Mouse (Mus musculus): ENCODE data around the gene Fbxl2. TPM values are rescaled to one million over a fixed set of nuclear protein-coding genes. Genes with fewer than 3 reads are reported as not detected.

The Fbxl2 gene
- polyA plus RNA-seq, 1 experiment from 2014 or later, result 8.5 TPM

GRCm38 (mm10) chr9:113939063-113939850 lies 106.7 kb downstream of the Fbxl2 start:
- Histone ChIP-seq H3K27me3 (no peaks in the 10 kb centered on the region), H3K4me1 (0 out of 2 replicates have a peak, but pooled peaks cover 12% of the 10 kb centered on the region), H3K9me3 (replicated peaks) (no peaks in the 10 kb centered on the region), H3K36me3 (no peaks in the 10 kb centered on the region), H3K9ac (no peak overlapping the region), H3K4me2 (replicated peaks) (no peak overlapping the region), H3K4me3 (replicated peaks) (no peak overlapping the region), H3K27ac (replicated peaks) (no peak overlapping the region)
- ATAC-seq (ENCODE audit: insufficient number of reproducible peaks, low FRiP score, low TSS enrichment, low read depth), result no peak
- WGBS, result 81% methylated on average over 9 of the region's 9 CpGs

- Histone ChIP-seq H3K4me2 (replicated peaks) (no peak overlapping the region), H3K27me3 (no peaks in the 10 kb centered on the region), H3K4me1 (peaks cover 27% of the 10 kb centered on the region), H3K9ac (no peak overlapping the region), H3K36me3 (no peaks in the 10 kb centered on the region), H3K27ac (replicated peaks) (no peak overlapping the region), H3K9me3 (replicated peaks) (no peaks in the 10 kb centered on the region), H3K4me3 (replicated peaks) (no peak overlapping the region)
- no peak for ATAC-seq (ENCODE audit: insufficient number of reproducible peaks, low FRiP score, low TSS enrichment, low read depth)
- WGBS, result 72% methylated on average over 5 of the region's 5 CpGs
These were observed 110.4 kb downstream of the Fbxl2 start for GRCm38 (mm10) chr9:113935638-113936037.

- no peak for ATAC-seq (ENCODE audit: insufficient number of reproducible peaks, low FRiP score, low TSS enrichment, low read depth)
- Histone ChIP-seq H3K27ac (replicated peaks) (0 out of 2 replicates have a peak overlapping the region, but pooled peaks have one; percentile 89), H3K27me3 (no peaks in the 10 kb centered on the region), H3K4me2 (replicated peaks) (peak overlapping the region; percentile 71), H3K9me3 (replicated peaks) (no peaks in the 10 kb centered on the region), H3K4me1 (peaks cover 29% of the 10 kb centered on the region), H3K36me3 (no peaks in the 10 kb centered on the region), H3K9ac (peak overlapping the region; percentile 89), H3K4me3 (replicated peaks) (peak overlapping the region; percentile 97)
- 16% methylated on average over 11 of the region's 11 CpGs for WGBS
These were observed 113.5 kb downstream of the Fbxl2 start for GRCm38 (mm10) chr9:113932501-113932900.

- H3K27ac ChIP-seq (replicated peaks), result peak overlapping the region; percentile 89
- H3K27me3 ChIP-seq, result no peaks in the 10 kb centered on the region
- no peaks in the 10 kb centered on the region for H3K9me3 ChIP-seq (replicated peaks)
- H3K4me3 ChIP-seq (replicated peaks), result peak overlapping the region; percentile 97
- no peak for ATAC-seq (ENCODE audit: insufficient number of reproducible peaks, low FRiP score, low TSS enrichment, low read depth)
- WGBS, result 2% methylated on average over 8 of the region's 8 CpGs
- no peaks in the 10 kb centered on the region for H3K36me3 ChIP-seq
- H3K4me2 ChIP-seq (replicated peaks), result peak overlapping the region; percentile 71
- peak overlapping the region; percentile 89 for H3K9ac ChIP-seq
- H3K4me1 ChIP-seq, result peaks cover 29% of the 10 kb centered on the region
These were observed 113.9 kb downstream of the Fbxl2 start for GRCm38 (mm10) chr9:113932100-113932470.

- WGBS, result under 1% methylated on average over 64 of the region's 91 CpGs
- peak overlapping the region; percentile 71 for H3K4me2 ChIP-seq (replicated peaks)
- H3K4me1 ChIP-seq, result peaks cover 29% of the 10 kb centered on the region
- peak overlapping the region; percentile 89 for H3K9ac ChIP-seq
- peak overlapping the region; percentile 97 for H3K4me3 ChIP-seq (replicated peaks)
- peak overlapping the region; percentile 89 for H3K27ac ChIP-seq (replicated peaks)
- no peaks in the 10 kb centered on the region for H3K9me3 ChIP-seq (replicated peaks)
- H3K36me3 ChIP-seq, result no peaks in the 10 kb centered on the region
- ATAC-seq (ENCODE audit: insufficient number of reproducible peaks, low FRiP score, low TSS enrichment, low read depth), result no peak
- no peaks in the 10 kb centered on the region for H3K27me3 ChIP-seq
These were observed 114.5 kb downstream of the Fbxl2 start for GRCm38 (mm10) chr9:113931375-113932099.

GRCm38 (mm10) chr9:113930534-113931374 lies 115.2 kb downstream of the Fbxl2 start, which contains the start of gene Ubp1:
Gene Ubp1 (plus strand): TSS chr9:113930934.
- under 1% methylated on average over 62 of the region's 86 CpGs for WGBS
- Histone ChIP-seq H3K27ac (replicated peaks) (peak within 1 kb of the TSS; percentile 89), H3K9ac (peak within 1 kb of the TSS; percentile 89), H3K27me3 (no peaks in the 10 kb centered on the region), H3K4me3 (replicated peaks) (peak within 1 kb of the TSS; percentile 97), H3K36me3 (no peaks in the 10 kb centered on the region), H3K4me1 (peaks cover 23% of the 10 kb centered on the region), H3K4me2 (replicated peaks) (peak within 1 kb of the TSS; percentile 71), H3K9me3 (replicated peaks) (no peaks in the 10 kb centered on the region)
- ATAC-seq (ENCODE audit: insufficient number of reproducible peaks, low FRiP score, low TSS enrichment, low read depth), result peak; percentile 98

GRCm38 (mm10) chr9:113929676-113930075 lies 116.3 kb downstream of the Fbxl2 start:
- Histone ChIP-seq H3K36me3 (peaks cover 2% of the 10 kb centered on the region; the same call in 1 of the 2 replicates), H3K27me3 (no peaks in the 10 kb centered on the region), H3K4me1 (peaks cover 22% of the 10 kb centered on the region), H3K9ac (no peak overlapping the region), H3K27ac (replicated peaks) (0 out of 2 replicates have a peak overlapping the region, but pooled peaks have one; percentile 89), H3K4me3 (replicated peaks) (peak overlapping the region; percentile 97; the same call in 1 of the 2 replicates), H3K9me3 (replicated peaks) (no peaks in the 10 kb centered on the region), H3K4me2 (replicated peaks) (peak overlapping the region; percentile 70)
- no peak for ATAC-seq (ENCODE audit: insufficient number of reproducible peaks, low FRiP score, low TSS enrichment, low read depth)
- 68% methylated on average over 1 of the region's 1 CpGs for WGBS

GRCm38 (mm10) chr9:113928591-113928990 lies 117.4 kb downstream of the Fbxl2 start:
- no peak overlapping the region for H3K27ac ChIP-seq (replicated peaks)
- H3K9ac ChIP-seq, result no peak overlapping the region
- H3K4me2 ChIP-seq (replicated peaks), result no peak overlapping the region
- whole genome bisulfite sequencing, result 78% methylated on average over 4 of the region's 4 CpGs
- no peaks in the 10 kb centered on the region for H3K27me3 ChIP-seq
- peaks cover 20% of the 10 kb centered on the region for H3K4me1 ChIP-seq
- H3K9me3 ChIP-seq (replicated peaks), result no peaks in the 10 kb centered on the region
- no peak for ATAC-seq (ENCODE audit: insufficient number of reproducible peaks, low FRiP score, low TSS enrichment, low read depth)
- peaks cover 4% of the 10 kb centered on the region; the same call in 1 of the 2 replicates for H3K36me3 ChIP-seq
- no peak overlapping the region for H3K4me3 ChIP-seq (replicated peaks)

GRCm38 (mm10) chr9:113924883-113925282 lies 121.1 kb downstream of the Fbxl2 start:
- 84% methylated on average over 5 of the region's 5 CpGs for WGBS

GRCm38 (mm10) chr9:113922677-113923076 lies 123.3 kb downstream of the Fbxl2 start:
- Histone ChIP-seq H3K27me3 (no peaks in the 10 kb centered on the region), H3K9me3 (replicated peaks) (no peaks in the 10 kb centered on the region), H3K27ac (replicated peaks) (no peak overlapping the region), H3K4me1 (no peaks in the 10 kb centered on the region), H3K4me2 (replicated peaks) (no peak overlapping the region), H3K36me3 (peaks cover 29% of the 10 kb centered on the region), H3K9ac (no peak overlapping the region), H3K4me3 (replicated peaks) (no peak overlapping the region)
- WGBS, result 91% methylated on average over 5 of the region's 5 CpGs
- no peak for ATAC-seq (ENCODE audit: insufficient number of reproducible peaks, low FRiP score, low TSS enrichment, low read depth)

More at GRCm38 (mm10) chr9:113924883-113925282, 121.1 kb downstream of the Fbxl2 start:
- ATAC-seq (ENCODE audit: insufficient number of reproducible peaks, low FRiP score, low TSS enrichment, low read depth), result no peak
- Histone ChIP-seq H3K4me1 (0 out of 2 replicates have a peak, but pooled peaks cover under 1% of the 10 kb centered on the region), H3K36me3 (peaks cover 25% of the 10 kb centered on the region), H3K27me3 (no peaks in the 10 kb centered on the region), H3K9me3 (replicated peaks) (no peaks in the 10 kb centered on the region), H3K4me3 (replicated peaks) (no peak overlapping the region), H3K27ac (replicated peaks) (peak overlapping the region; percentile 14; the same call in 1 of the 2 replicates), H3K9ac (no peak overlapping the region), H3K4me2 (replicated peaks) (no peak overlapping the region)
